Mouse (Mus musculus): ENCODE data around the gene Sugt1. TPM values are rescaled to one million over a fixed set of nuclear protein-coding genes. Genes with fewer than 3 reads are reported as not detected.

Gene Sugt1
- polyA plus RNA-seq, 2 experiments, result 55.4 to 122 TPM

DNA sequence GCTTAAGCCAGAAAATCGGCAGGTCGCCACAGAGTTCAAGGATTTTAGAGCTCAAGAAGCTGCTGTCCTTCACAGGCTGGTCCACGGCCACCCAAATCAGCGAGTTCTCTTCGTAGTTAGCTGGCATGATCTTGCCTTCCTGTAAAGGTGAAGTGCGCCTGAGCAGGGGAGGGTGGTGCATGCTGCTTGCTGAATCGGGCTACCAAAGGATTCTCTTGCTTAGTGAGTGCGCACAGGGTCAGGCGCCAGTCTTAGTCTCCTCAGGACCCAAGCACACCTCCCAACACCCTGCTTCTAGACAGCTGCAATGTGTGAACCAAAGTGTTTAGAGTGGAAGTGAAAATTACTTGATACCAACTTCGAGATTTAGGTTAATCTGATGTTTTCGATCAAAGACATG lies 57.9 kb downstream of the Sugt1 start:
- DNase-seq (ENCODE audit: low spot score), result no peak
- Histone ChIP-seq H3K9me3 (ENCODE audit: control insufficient read depth, low read length) (no peaks in the 10 kb centered on the region), H3K4me3 (replicated peaks; ENCODE audit: low read length) (no peak overlapping the region), H3K4me1 (ENCODE audit: control insufficient read depth, insufficient read depth, low read length) (peaks cover 17% of the 10 kb centered on the region), H3K36me3 (ENCODE audit: control insufficient read depth, insufficient read depth, low read length) (no peaks in the 10 kb centered on the region), H3K9ac (ENCODE audit: low read depth, low read length, severe bottlenecking) (no peak overlapping the region), H3K27ac (replicated peaks; ENCODE audit: low read depth, low read length) (no peak overlapping the region), H3K27me3 (ENCODE audit: control insufficient read depth, insufficient read depth, low read length) (no peaks in the 10 kb centered on the region), H3K4me2 (replicated peaks; ENCODE audit: low read depth, low read length, severe bottlenecking) (peak overlapping the region; percentile 9; the same call in 1 of the 2 replicates)
- 13% methylated on average over 11 of the region's 11 CpGs for WGBS
- no peak for ATAC-seq (ENCODE audit: low FRiP score, low read depth)
- TF ChIP-seq POLR2A (IDR thresholded peaks at IDR 0.05; ENCODE audit: borderline replicate concordance, extremely low read depth, insufficient read depth, insufficient read length), result no peak

DNA sequence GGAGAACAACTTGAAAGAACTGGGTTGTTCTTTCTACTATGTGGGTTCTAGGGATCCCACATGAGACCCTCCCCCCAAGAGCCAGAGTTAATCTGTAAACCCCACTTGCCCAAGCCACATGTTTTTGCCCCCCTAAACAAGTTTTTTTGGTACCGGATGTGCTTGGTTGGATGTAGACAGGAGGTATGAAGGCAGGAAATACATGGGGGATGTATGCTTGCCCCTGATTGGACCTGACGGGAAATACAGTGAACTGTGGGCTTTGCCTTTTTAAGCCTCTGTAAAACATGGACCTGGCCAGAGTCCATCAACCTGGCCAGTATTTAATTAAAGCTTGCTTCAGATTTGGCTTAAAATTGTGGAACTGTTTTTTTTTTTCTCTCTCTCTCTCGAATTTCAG lies 62.2 kb downstream of the Sugt1 start:
- WGBS, result 35% methylated on average over 3 of the region's 3 CpGs
- Histone ChIP-seq H3K27ac (replicated peaks; ENCODE audit: low read depth, low read length) (no peak overlapping the region), H3K36me3 (ENCODE audit: control insufficient read depth, insufficient read depth, low read length) (peaks cover 3% of the 10 kb centered on the region; the same call in 1 of the 2 replicates), H3K9ac (ENCODE audit: low read depth, low read length, severe bottlenecking) (no peak overlapping the region), H3K4me2 (replicated peaks; ENCODE audit: low read depth, low read length, severe bottlenecking) (no peak overlapping the region), H3K4me3 (replicated peaks; ENCODE audit: low read length) (no peak overlapping the region), H3K27me3 (ENCODE audit: control insufficient read depth, insufficient read depth, low read length) (no peaks in the 10 kb centered on the region), H3K9me3 (ENCODE audit: control insufficient read depth, low read length) (no peaks in the 10 kb centered on the region), H3K4me1 (ENCODE audit: control insufficient read depth, insufficient read depth, low read length) (peaks cover 17% of the 10 kb centered on the region)
- TF ChIP-seq POLR2A (IDR thresholded peaks at IDR 0.05; ENCODE audit: borderline replicate concordance, extremely low read depth, insufficient read depth, insufficient read length), result no peak
- ATAC-seq (ENCODE audit: low FRiP score, low read depth) (no peak), DNase-seq (ENCODE audit: low spot score) (peak; percentile 46)

DNA sequence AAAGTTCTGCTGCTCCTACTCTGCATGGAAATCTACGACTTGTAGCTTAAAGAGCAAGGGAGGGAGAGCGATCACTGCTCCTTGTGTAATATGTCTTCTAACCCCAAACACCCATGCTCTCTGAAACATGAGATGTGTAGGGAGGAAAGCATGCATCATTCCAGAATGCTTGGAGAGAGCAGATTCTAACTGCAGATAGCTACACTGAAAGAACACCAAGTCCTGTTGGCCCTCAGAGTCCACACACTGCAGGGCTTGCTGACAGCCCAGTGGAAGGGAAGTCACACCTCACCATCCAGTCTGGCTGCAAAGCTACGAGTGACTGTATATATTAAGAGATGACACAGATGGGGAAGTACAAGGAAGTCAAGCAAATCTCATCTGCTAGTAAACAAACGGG lies 65.2 kb downstream of the Sugt1 start:
- no peak overlapping the region for H3K27ac ChIP-seq (replicated peaks; ENCODE audit: low read depth, low read length)
- H3K9ac ChIP-seq (ENCODE audit: low read depth, low read length, severe bottlenecking), result no peak overlapping the region
- no peak for TF ChIP-seq POLR2A (IDR thresholded peaks at IDR 0.05; ENCODE audit: borderline replicate concordance, extremely low read depth, insufficient read depth, insufficient read length)
- DNase-seq (ENCODE audit: low spot score) (no peak), ATAC-seq (ENCODE audit: low FRiP score, low read depth) (no peak)
- WGBS, result 71% methylated on average over 4 of the region's 4 CpGs
- no peak overlapping the region for H3K4me2 ChIP-seq (replicated peaks; ENCODE audit: low read depth, low read length, severe bottlenecking)
- H3K27me3 ChIP-seq (ENCODE audit: control insufficient read depth, insufficient read depth, low read length), result no peaks in the 10 kb centered on the region
- no peak overlapping the region for H3K4me3 ChIP-seq (replicated peaks; ENCODE audit: low read length)
- peaks cover 11% of the 10 kb centered on the region for H3K4me1 ChIP-seq (ENCODE audit: control insufficient read depth, insufficient read depth, low read length)
- no peaks in the 10 kb centered on the region for H3K9me3 ChIP-seq (ENCODE audit: control insufficient read depth, low read length)
- H3K36me3 ChIP-seq (ENCODE audit: control insufficient read depth, insufficient read depth, low read length), result peaks cover 3% of the 10 kb centered on the region; the same call in 1 of the 2 replicates

DNA sequence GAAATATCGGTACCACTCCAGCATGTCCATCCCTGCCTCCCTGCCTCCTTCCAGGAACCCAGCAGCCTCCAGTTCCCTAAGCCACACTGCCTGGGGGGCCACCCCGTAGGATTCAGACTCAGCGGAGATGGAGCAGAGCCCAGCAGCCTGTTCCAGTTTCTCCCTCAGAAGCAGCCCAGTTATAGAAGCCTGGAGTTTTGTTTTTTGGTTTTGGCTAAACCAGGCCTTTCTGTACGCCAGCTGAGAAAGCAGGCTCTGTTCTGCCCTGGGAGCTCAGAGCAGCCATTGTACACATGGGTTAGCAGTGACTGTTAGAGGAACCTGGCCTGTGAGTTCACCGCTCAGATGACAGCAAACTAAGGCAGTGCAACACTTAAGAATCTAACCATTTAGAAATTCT lies 70.8 kb downstream of the Sugt1 start:
- ATAC-seq (ENCODE audit: low FRiP score, low read depth) (peak; percentile 66), DNase-seq (ENCODE audit: low spot score) (no peak)
- no peaks in the 10 kb centered on the region for H3K9me3 ChIP-seq (ENCODE audit: control insufficient read depth, low read length)
- peak overlapping the region; percentile 78 for H3K27ac ChIP-seq (replicated peaks; ENCODE audit: low read depth, low read length)
- peak overlapping the region; percentile 30 for H3K4me2 ChIP-seq (replicated peaks; ENCODE audit: low read depth, low read length, severe bottlenecking)
- peak overlapping the region; percentile 13; the same call in 1 of the 2 replicates for H3K4me3 ChIP-seq (replicated peaks; ENCODE audit: low read length)
- H3K9ac ChIP-seq (ENCODE audit: low read depth, low read length, severe bottlenecking), result peak overlapping the region; percentile 26; the same call in 1 of the 2 replicates
- H3K27me3 ChIP-seq (ENCODE audit: control insufficient read depth, insufficient read depth, low read length), result no peaks in the 10 kb centered on the region
- H3K36me3 ChIP-seq (ENCODE audit: control insufficient read depth, insufficient read depth, low read length), result peaks cover 3% of the 10 kb centered on the region; the same call in 1 of the 2 replicates
- WGBS, result 50% methylated on average over 5 of the region's 5 CpGs
- no peak for TF ChIP-seq POLR2A (IDR thresholded peaks at IDR 0.05; ENCODE audit: borderline replicate concordance, extremely low read depth, insufficient read depth, insufficient read length)
- peaks cover 10% of the 10 kb centered on the region; the same call in 1 of the 2 replicates for H3K4me1 ChIP-seq (ENCODE audit: control insufficient read depth, insufficient read depth, low read length)

DNA sequence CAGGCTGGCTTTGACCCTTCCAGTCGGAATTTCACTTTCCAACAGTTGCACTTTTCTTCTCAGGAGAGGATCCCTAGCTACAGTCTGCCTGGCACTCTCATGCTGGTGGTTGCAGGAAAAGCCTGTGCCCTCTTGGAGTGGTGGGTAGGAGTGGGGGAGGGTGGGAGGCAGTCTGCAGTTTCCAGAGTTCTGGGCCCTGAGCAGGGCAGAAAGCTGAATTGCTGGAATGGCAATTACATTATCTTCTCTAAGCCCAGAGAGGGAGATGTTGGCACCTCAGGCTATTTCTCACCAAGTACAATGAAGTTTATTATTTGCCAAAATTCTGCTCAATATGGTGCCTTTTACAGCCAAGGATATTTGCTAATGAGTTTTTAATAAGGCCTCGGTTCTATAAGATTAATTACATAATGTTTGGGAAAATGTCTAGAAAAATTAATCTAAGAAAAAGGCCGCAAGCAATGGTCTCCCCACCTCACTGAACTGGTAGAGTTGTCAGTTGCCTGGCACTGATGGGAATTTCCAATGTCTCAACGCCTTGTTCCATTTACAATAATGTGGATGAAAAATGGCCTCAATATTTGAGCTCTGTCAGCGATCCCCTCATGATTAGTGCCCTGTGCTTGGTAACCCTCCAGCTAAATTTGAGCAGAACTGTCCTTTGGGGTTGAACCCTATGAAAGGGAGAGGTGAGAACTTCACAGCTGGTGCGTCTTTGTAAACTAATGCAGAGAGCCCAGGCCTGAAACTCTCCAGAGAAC lies 71.4 kb downstream of the Sugt1 start:
- H3K4me1 ChIP-seq (ENCODE audit: control insufficient read depth, insufficient read depth, low read length), result peaks cover 10% of the 10 kb centered on the region; the same call in 1 of the 2 replicates
- no peak for TF ChIP-seq POLR2A (IDR thresholded peaks at IDR 0.05; ENCODE audit: borderline replicate concordance, extremely low read depth, insufficient read depth, insufficient read length)
- 0 out of 2 replicates have a peak, but pooled peaks have one; percentile 21 for ATAC-seq (ENCODE audit: low FRiP score, low read depth)
- H3K36me3 ChIP-seq (ENCODE audit: control insufficient read depth, insufficient read depth, low read length), result peaks cover 3% of the 10 kb centered on the region; the same call in 1 of the 2 replicates
- H3K4me3 ChIP-seq (replicated peaks; ENCODE audit: low read length), result no peak overlapping the region
- H3K9me3 ChIP-seq (ENCODE audit: control insufficient read depth, low read length), result no peaks in the 10 kb centered on the region
- H3K27ac ChIP-seq (replicated peaks; ENCODE audit: low read depth, low read length), result peak overlapping the region; percentile 78
- no peaks in the 10 kb centered on the region for H3K27me3 ChIP-seq (ENCODE audit: control insufficient read depth, insufficient read depth, low read length)
- DNase-seq (ENCODE audit: low spot score), result no peak
- WGBS, result 69% methylated on average over 6 of the region's 6 CpGs
- peak overlapping the region; percentile 13 for H3K4me2 ChIP-seq (replicated peaks; ENCODE audit: low read depth, low read length, severe bottlenecking)
- H3K9ac ChIP-seq (ENCODE audit: low read depth, low read length, severe bottlenecking), result no peak overlapping the region

Measured in limb, embryonic 14.5 days (tissue).